Mouse (Mus musculus) left cerebral cortex, adult 8-10 months (tissue): ENCODE data around the gene Ppig. TPM values are rescaled to one million over a fixed set of nuclear protein-coding genes. Genes with fewer than 3 reads are reported as not detected.
"Not testable (repeated sequence)": the region's sequence is repeated elsewhere in the genome, so short reads cannot be mapped to it uniquely, and the experiment has no call there.

Experiments
- DNase-seq, 2 experiments: peaks; one replicate each; pipeline ENCODE4 v3.0.0; 2022; ENCODE audit warnings: low spot score in 2 of 2
- total RNA-seq, 4 experiments: library from RNA; stranded (reverse); gene quantifications; 2 replicates each; pipeline ENCODE4 v1.2.4; 2022

Ppig gene
- 10 to 100 TPM; 65.0 to 75.5 (median 67.5) TPM for total RNA-seq

DNA sequence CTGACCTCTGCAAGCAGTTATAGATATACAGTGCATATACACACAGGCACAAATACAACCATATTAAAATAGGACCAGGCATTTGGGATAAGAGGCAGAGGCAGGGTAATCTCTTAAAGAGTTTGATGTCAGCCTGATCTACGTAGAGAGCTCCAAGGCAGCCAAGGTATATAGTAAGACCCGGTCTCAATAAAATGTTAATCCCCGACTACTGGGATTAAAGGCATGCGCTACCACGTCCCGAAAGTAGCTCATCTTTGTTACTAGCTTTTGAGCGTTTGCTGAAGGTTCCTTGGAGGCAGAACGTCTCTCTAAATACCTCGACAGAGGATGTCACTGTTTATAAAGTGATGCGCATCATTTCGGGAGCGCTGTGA, at the start of gene Ppig:
Gene Ppig, plus strand, starts transcription at position 273 of the 377 bp plus-strand sequence.
- DNase-seq, result no peak

DNA sequence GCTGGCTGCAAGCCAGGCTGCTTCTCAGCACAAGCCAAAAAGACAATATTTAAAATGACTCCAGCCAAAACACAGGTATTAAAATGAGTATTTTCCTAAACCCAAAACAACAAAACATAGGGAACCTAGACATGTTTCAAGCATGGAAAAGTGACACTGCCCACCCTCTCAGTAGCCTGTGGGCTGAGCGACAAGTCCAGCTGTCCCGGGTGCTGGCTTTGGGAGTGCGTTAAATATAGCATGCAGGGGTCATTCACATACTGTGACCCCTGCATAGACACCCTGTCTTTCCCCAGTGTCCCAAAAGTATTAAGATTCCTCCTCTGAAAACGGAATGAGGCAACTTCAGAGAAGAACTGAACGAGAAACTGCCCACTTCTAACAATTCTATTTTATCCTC, 48.6 kb upstream of the Ppig start:
- DNase-seq, result no peak

GRCm38 (mm10) chr2:69675266-69675665, 47.1 kb upstream of the Ppig start:
- DNase-seq, result no peak

DNA sequence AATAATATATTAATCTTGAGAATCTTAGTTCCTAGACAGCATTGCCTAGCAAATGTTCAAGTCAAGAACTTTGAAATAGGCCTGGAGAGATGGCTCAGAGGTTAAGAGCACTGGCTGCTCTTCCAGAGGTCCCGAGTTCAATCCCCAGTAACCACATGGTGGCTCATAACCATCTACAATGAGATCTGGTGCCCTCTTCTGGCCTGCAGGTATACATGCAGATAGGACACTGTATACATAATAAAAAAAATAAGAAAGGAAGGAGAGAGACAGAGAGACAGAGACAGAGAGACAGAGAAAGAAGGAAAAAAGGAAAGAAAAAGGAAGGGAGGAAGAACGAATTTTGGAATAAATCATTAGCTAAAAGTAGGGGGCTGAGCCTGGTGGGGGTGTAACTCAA, 45.6 kb upstream of the Ppig start:
- no peak for DNase-seq

DNA sequence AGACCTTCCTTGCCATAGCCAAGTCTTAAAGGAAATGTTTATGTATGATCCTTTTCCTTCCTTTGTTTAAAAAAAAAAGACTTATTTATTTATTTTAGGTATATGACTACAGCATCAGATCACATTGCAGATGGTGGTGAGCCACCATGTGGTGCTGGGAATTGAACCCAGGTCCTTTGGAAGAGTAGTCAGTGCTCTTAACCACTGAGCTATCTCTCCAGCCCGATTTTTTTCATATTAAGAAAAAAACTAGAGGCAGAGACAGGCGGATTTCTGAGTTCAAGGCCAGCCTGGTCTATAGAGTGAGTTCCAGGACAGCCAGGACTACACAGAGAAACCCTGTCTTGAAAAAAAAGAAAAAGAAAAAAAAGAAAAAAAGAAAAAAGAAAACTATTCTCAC, 45.1 kb upstream of the Ppig start:
- DNase-seq, result not testable (repeated sequence)

DNA sequence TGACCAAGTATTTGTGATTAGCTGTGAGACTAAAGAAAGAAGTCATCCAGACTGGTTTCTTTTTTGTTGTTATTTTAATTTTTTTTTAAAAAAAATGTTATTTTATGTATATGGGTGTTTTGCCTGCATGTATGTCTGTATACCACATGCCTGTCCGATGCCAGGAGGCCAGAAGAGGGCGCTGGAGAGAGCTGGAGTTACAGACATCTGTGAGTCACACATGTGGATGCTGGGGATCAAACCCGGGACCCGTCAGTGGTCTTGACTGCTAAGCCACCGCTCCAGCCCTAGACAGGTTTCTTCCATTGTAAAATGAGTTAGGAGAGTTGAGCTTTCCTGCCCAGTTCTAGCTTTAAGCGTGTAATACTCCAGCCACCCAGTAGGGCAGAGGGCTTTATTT, 42.4 kb upstream of the Ppig start:
- no peak for DNase-seq

GRCm38 (mm10) chr2:69681931-69682330, 40.4 kb upstream of the Ppig start:
- no peak for DNase-seq

- DNase-seq, result no peak
Measured at GRCm38 (mm10) chr2:69683036-69683805, 39.1 kb upstream of the Ppig start.

GRCm38 (mm10) chr2:69684488-69684887, 37.9 kb upstream of the Ppig start:
- DNase-seq, result no peak

DNA sequence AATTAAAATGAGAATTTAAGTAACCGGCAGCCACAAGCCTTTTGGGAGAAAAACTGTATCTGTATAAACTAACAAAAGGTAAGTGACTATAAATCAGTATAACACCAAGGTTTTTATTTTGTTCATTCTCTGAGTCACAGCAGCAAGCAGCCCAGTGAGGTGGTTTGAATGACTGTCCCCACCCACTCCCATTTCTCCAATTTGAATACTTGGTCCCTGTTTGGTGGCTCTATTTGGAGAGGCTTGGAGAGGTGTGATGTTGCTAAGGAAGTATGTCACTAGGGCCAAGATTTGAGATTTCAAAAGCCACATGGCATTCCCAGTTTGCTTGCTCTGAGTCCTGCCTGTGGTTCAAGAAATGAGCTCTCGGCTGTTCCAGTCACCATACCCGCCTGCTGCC, 32.1 kb upstream of the Ppig start:
- no peak for DNase-seq

DNA sequence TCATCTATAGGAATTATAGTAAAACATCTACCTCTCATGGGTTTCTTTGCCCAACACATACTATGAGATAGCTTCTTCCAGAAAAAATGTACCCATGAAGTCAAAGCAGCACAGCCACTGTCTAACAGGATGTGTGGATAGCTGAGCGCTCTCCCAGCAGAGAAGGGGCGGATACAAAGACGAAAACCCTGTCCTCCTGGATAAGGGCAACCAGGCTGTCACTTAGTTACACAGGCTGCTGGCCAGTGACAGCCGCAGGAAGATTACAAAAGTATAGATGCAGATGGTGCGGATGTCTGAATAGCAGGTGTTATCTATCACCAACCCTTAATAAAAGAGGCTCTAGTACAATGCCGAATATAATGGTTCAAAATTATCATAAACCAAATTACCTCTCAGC, 31.5 kb upstream of the Ppig start:
- DNase-seq, result no peak

DNA sequence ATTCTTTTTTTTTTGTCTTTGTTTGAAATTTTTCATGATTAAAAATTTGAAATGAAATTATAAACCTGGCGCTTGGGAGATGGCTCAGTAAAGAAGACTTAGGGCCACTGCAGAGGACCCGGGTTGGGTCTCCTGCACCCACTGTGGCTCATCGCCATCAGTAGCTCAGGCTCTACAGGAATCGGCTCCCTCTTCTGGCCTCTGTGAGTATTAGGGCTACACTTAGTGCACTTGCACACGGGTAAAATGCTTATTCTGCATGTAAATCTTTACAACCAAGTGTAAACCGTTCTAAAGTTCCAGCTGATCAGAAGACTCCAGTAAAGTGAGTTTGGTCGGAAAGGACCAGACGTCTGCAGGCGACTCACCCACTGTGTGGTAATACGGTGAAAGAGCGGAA, 28.8 kb upstream of the Ppig start:
- no peak for DNase-seq

DNA sequence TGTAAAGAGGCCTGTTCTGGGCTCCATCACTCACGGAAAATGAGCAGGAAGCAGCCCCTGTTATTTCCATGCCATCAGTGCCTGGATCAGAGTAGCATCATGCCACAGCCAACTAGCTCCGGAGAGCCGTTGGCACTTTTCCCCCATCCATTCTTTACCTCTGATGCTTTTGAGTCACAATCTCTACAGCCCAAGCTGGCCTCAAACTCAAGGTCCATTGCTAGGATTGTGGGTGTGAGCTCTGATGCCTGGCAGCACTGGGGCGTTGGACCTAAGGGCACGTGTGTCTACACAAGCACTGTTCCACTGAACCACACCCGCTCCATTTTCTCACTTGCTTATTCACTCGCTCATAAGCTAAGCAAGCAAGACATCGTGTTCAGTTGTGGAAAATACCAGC, 21.9 kb upstream of the Ppig start:
- DNase-seq, result no peak

- no peak for DNase-seq
Measured at GRCm38 (mm10) chr2:69712171-69712570, 10.2 kb upstream of the Ppig start.

GRCm38 (mm10) chr2:69712981-69713625, 9.2 kb upstream of the Ppig start, which contains the start of gene Fastkd1:
Fastkd1 (minus strand) TSS chr2:69713516.
- DNase-seq, result peak; percentile 82 to 90

- no peak for DNase-seq
Measured at GRCm38 (mm10) chr2:69713626-69714014, 8.7 kb upstream of the Ppig start.

DNA sequence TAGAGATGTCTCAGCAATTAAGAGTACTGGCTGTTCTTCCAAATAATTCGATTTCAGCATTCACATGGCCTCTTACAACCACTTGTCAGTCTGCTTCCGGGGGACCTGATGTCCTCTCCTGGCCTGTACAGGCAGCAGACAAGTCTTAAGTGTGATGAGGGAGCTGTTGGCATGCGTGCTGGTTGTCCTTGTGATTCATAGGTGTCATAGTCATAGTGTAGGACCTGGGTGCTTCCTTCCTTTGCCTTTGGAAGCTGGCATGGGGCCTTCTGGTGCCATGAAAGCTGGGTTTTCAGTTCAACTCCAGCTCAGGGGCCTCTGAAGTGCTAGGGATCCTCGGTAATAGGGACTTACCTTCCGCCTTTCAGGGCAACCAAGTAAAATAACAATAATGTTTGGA, 8.2 kb upstream of the Ppig start:
- DNase-seq, result no peak

- no peak for DNase-seq
Measured at GRCm38 (mm10) chr2:69716483-69716882, 5.9 kb upstream of the Ppig start.

GRCm38 (mm10) chr2:69719121-69719520, 3.2 kb upstream of the Ppig start:
- no peak for DNase-seq

- peak; percentile 91 for DNase-seq
Measured at GRCm38 (mm10) chr2:69722650-69723518, 539 bp downstream of the Ppig start.

- DNase-seq, result no peak
Measured at GRCm38 (mm10) chr2:69723519-69723825, 1.1 kb downstream of the Ppig start.

GRCm38 (mm10) chr2:69745091-69745490, 22.7 kb downstream of the Ppig start:
- DNase-seq, result no peak
